Mouse (Mus musculus): ENCODE results near the gene Mogat1.

- no peak for TF ChIP-seq CTCF (IDR thresholded peaks at IDR 0.05; ENCODE audit: borderline replicate concordance, extremely low read depth, insufficient read depth, insufficient read length)
- TF ChIP-seq POLR2A (IDR thresholded peaks at IDR 0.05; ENCODE audit: borderline replicate concordance, extremely low read depth, insufficient read depth, insufficient read length, poor library complexity, severe bottlenecking): no peak
Measured at GRCm38 (mm10) chr1:78538396-78538795, 27.6 kb downstream of the Mogat1 start.

Data from brain, embryonic 14.5 days (tissue).